Comparison of ENCODE assay signal across 51 mouse cellular contexts in genomic region chr2:67438309-67438708, GRCm38 (mm10). TPM values are rescaled to one million over a fixed set of nuclear protein-coding genes. Genes with fewer than 3 reads are reported as not detected.
"Had no signal": no experiment of that assay in that cellular context is flagged by ENCODE, and none has a peak within 500 bp of the region (broad histone marks: within the 10 kb centered on the region; RNA-seq: fewer than 3 reads in every experiment).

No protein-coding gene starts in this region.

- H3K4me2 ChIP-seq: heart, embryonic 11.5 days; heart, embryonic 12.5 days; heart, embryonic 13.5 days; heart, embryonic 15.5 days; hindbrain, embryonic 12.5 days; hindbrain, embryonic 13.5 days; hindbrain, embryonic 14.5 days; hindbrain, embryonic 15.5 days; intestine, embryonic 15.5 days; kidney, embryonic 15.5 days had no signal

- H3K27me3 ChIP-seq: heart, embryonic 12.5 days; heart, embryonic 13.5 days; heart, embryonic 15.5 days; hindbrain, embryonic 12.5 days; hindbrain, embryonic 13.5 days; hindbrain, embryonic 15.5 days; intestine, embryonic 15.5 days; kidney, embryonic 15.5 days had no signal

- H3K4me1 ChIP-seq: heart, embryonic 10.5 days; heart, embryonic 12.5 days; heart, embryonic 13.5 days; heart, embryonic 15.5 days; hindbrain, embryonic 10.5 days; hindbrain, embryonic 12.5 days; hindbrain, embryonic 13.5 days; hindbrain, embryonic 15.5 days; intestine, embryonic 15.5 days; kidney, embryonic 15.5 days had no signal

- ATAC-seq: hindbrain, embryonic 16.5 days; hindbrain, postnatal 0 days; inflammation-experienced regulatory T-cells, adult 6 months; intestine, embryonic 15.5 days; intestine, embryonic 16.5 days; intestine, postnatal 0 days had no signal

- DNase-seq: heart, adult 18-20 months; heart, adult 2 months; heart, postnatal 10 days; heart, postnatal 14 days; heart, postnatal 36 days; heart, postnatal 4 days; kidney, adult 11 months; kidney, adult 2 months; kidney, adult 8-10 months; kidney, adult 9 months; kidney, postnatal 10 days; kidney, postnatal 14 days; kidney, postnatal 25 days; kidney, postnatal 36 days; kidney, postnatal 4 days; layer of hippocampus, adult 9-11 months had no signal

- H3K36me3 ChIP-seq: heart, embryonic 10.5 days; heart, embryonic 12.5 days; heart, embryonic 13.5 days; heart, embryonic 15.5 days; hindbrain, embryonic 10.5 days; hindbrain, embryonic 12.5 days; hindbrain, embryonic 13.5 days; hindbrain, embryonic 15.5 days; intestine, embryonic 15.5 days; kidney, embryonic 15.5 days had no signal

- H3K9ac ChIP-seq: heart, embryonic 12.5 days; heart, embryonic 13.5 days; heart, embryonic 15.5 days; hindbrain, embryonic 12.5 days; hindbrain, embryonic 13.5 days; hindbrain, embryonic 14.5 days; hindbrain, embryonic 15.5 days; intestine, embryonic 15.5 days; kidney, embryonic 15.5 days had no signal

- H3K9me3 ChIP-seq: heart, embryonic 10.5 days; heart, embryonic 12.5 days; heart, embryonic 13.5 days; heart, embryonic 15.5 days; hindbrain, embryonic 10.5 days; hindbrain, embryonic 12.5 days; hindbrain, embryonic 13.5 days; hindbrain, embryonic 15.5 days; intestine, embryonic 15.5 days; kidney, embryonic 15.5 days had no signal

- H3K27ac ChIP-seq: heart, adult 2 months; heart, embryonic 10.5 days; heart, embryonic 13.5 days; heart, embryonic 15.5 days; hindbrain, embryonic 10.5 days; hindbrain, embryonic 12.5 days; hindbrain, embryonic 13.5 days; hindbrain, embryonic 14.5 days; hindbrain, embryonic 15.5 days; hindbrain, postnatal 0 days; intestine, embryonic 15.5 days; kidney, embryonic 15.5 days; kidney, postnatal 0 days; layer of hippocampus, adult 2 months had no signal

- H3K4me3 ChIP-seq: heart, adult 2 months; heart, embryonic 10.5 days; heart, embryonic 12.5 days; heart, embryonic 13.5 days; heart, embryonic 15.5 days; hindbrain, embryonic 10.5 days; hindbrain, embryonic 12.5 days; hindbrain, embryonic 13.5 days; hindbrain, embryonic 15.5 days; intestine, embryonic 15.5 days; kidney, embryonic 15.5 days; layer of hippocampus, adult 2 months had no signal

RNA-seq across cellular contexts. Expression of gene Gm26727, which starts 5.3 kb away (rescaled TPM):
- total RNA-seq: heart, adult 18-20 months; heart, adult 2 months; heart, adult 8-10 months; heart, postnatal 10 days; heart, postnatal 14 days; heart, postnatal 25 days; heart, postnatal 36 days; heart, postnatal 4 days; hematopoietic stem cell, adult 5-6 weeks; hindbrain, postnatal 0 days; layer of hippocampus, adult 18-20 months; layer of hippocampus, adult 2 months; layer of hippocampus, adult 8-10 months; layer of hippocampus, postnatal 10 days; layer of hippocampus, postnatal 14 days; layer of hippocampus, postnatal 25 days had no signal
- polyA plus RNA-seq: heart, adult 2 months; heart, embryonic 10.5 days; heart, embryonic 11.5 days; heart, embryonic 12.5 days; heart, embryonic 13.5 days; heart, embryonic 14.5 days; heart, embryonic 15.5 days; heart, embryonic 16.5 days; heart, postnatal 0 days; hindbrain, embryonic 10.5 days; hindbrain, embryonic 11.5 days; hindbrain, embryonic 12.5 days; hindbrain, embryonic 13.5 days; hindbrain, embryonic 14.5 days; hindbrain, embryonic 15.5 days; hindbrain, embryonic 16.5 days; hindbrain, postnatal 0 days; inflammation-experienced regulatory T-cells, adult 6 months; intestine, embryonic 14.5 days; intestine, embryonic 15.5 days; intestine, embryonic 16.5 days; intestine, postnatal 0 days; kidney, adult 2 months; kidney, embryonic 14.5 days; kidney, embryonic 15.5 days; kidney, embryonic 16.5 days; kidney, postnatal 0 days; large intestine, adult 2 months had no signal

RNA-seq across cellular contexts. Expression of gene Xirp2, which starts 7.5 kb away (rescaled TPM):
- total RNA-seq: hematopoietic stem cell, adult 5-6 weeks; hindbrain, postnatal 0 days; layer of hippocampus, adult 18-20 months; layer of hippocampus, adult 2 months; layer of hippocampus, postnatal 14 days; layer of hippocampus, postnatal 25 days had no signal
- polyA plus RNA-seq: hindbrain, embryonic 10.5 days; hindbrain, embryonic 11.5 days; hindbrain, embryonic 12.5 days; hindbrain, embryonic 13.5 days; hindbrain, embryonic 14.5 days; hindbrain, embryonic 15.5 days; hindbrain, embryonic 16.5 days; hindbrain, postnatal 0 days; inflammation-experienced regulatory T-cells, adult 6 months; intestine, embryonic 14.5 days; intestine, embryonic 15.5 days; intestine, embryonic 16.5 days; intestine, postnatal 0 days; kidney, embryonic 14.5 days; kidney, embryonic 15.5 days; kidney, embryonic 16.5 days; kidney, postnatal 0 days; large intestine, adult 2 months had no signal

RNA-seq across cellular contexts. Expression of gene Gm21830, which starts 24.8 kb away (rescaled TPM):
- total RNA-seq: heart, adult 18-20 months; heart, adult 2 months; heart, adult 8-10 months; heart, postnatal 10 days; heart, postnatal 14 days; heart, postnatal 25 days; heart, postnatal 36 days; heart, postnatal 4 days; hematopoietic stem cell, adult 5-6 weeks; hindbrain, postnatal 0 days; layer of hippocampus, adult 18-20 months; layer of hippocampus, adult 2 months; layer of hippocampus, adult 8-10 months; layer of hippocampus, postnatal 10 days; layer of hippocampus, postnatal 14 days; layer of hippocampus, postnatal 25 days had no signal
- polyA plus RNA-seq: heart, adult 2 months; heart, embryonic 10.5 days; heart, embryonic 11.5 days; heart, embryonic 12.5 days; heart, embryonic 13.5 days; heart, embryonic 14.5 days; heart, embryonic 15.5 days; heart, embryonic 16.5 days; heart, postnatal 0 days; hindbrain, embryonic 10.5 days; hindbrain, embryonic 11.5 days; hindbrain, embryonic 12.5 days; hindbrain, embryonic 13.5 days; hindbrain, embryonic 14.5 days; hindbrain, embryonic 15.5 days; hindbrain, embryonic 16.5 days; hindbrain, postnatal 0 days; inflammation-experienced regulatory T-cells, adult 6 months; intestine, embryonic 14.5 days; intestine, embryonic 15.5 days; intestine, embryonic 16.5 days; intestine, postnatal 0 days; kidney, adult 2 months; kidney, embryonic 14.5 days; kidney, embryonic 15.5 days; kidney, embryonic 16.5 days; kidney, postnatal 0 days; large intestine, adult 2 months had no signal
